Mouse (Mus musculus): ENCODE data around the gene Cacna2d4.

DNA sequence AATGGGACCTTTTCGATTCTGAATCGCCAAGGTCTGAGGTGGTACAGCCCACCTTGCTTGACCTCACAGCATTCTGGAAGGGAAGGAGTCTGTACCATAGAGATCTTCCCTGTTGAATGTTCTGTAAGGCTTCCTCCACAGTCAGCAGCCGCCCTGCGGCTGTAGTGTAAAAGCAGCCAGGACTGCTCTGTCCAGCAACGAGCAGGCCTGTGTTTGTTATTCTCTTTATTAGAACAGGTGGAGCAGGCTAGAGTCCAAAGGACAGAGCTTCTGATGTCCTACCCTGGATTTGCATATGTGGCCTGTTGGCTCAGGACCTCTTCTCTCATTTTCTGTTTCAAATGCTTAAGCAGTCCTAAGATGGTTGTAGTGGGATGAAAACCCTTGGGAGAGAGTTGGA is 36.0 kb upstream of the Cacna2d4 start:
- TF ChIP-seq POLR2A (IDR thresholded peaks at IDR 0.05; ENCODE audit: insufficient read depth, low read length) = no peak
- TF ChIP-seq EP300 (IDR thresholded peaks at IDR 0.05; ENCODE audit: insufficient read depth, low read depth, low read length) = no peak
